Mouse (Mus musculus): ENCODE measurements at regions not wholly inside any gene's neighbourhood (a gene's known extent, or its start where the extent isn't known, plus 50 kb on each side); places are given as distances from the start of the nearest gene placed in this dataset.

GRCm38 (mm10) chr6:84430925-84431621, 162.6 kb downstream of the Cyp26b1 start:
- Histone ChIP-seq H3K36me3 (no peaks in the 10 kb centered on the region), H3K4me3 (no peak overlapping the region), H3K27ac (0 out of 2 replicates have a peak overlapping the region, but pooled peaks have one; percentile 6), H3K4me1 (peaks cover 26% of the 10 kb centered on the region), H3K9me3 (no peaks in the 10 kb centered on the region), H3K27me3 (ENCODE audit: insufficient read depth, poor library complexity, severe bottlenecking) (peaks cover 69% of the 10 kb centered on the region)
- peak; percentile 64 for DNase-seq (ENCODE audit: low spot score)
- 58% methylated on average over 12 of the region's 12 CpGs for WGBS

GRCm38 (mm10) chr6:84430146-84430545, 163.6 kb downstream of the Cyp26b1 start:
- Histone ChIP-seq H3K4me1 (peaks cover 30% of the 10 kb centered on the region), H3K27ac (no peak overlapping the region), H3K36me3 (no peaks in the 10 kb centered on the region), H3K27me3 (ENCODE audit: insufficient read depth, poor library complexity, severe bottlenecking) (peaks cover 73% of the 10 kb centered on the region), H3K9me3 (no peaks in the 10 kb centered on the region), H3K4me3 (no peak overlapping the region)
- DNase-seq (ENCODE audit: low spot score): peak; percentile 75
- WGBS: 17% methylated on average over 4 of the region's 4 CpGs

GRCm38 (mm10) chr6:84429247-84429646, 164.5 kb downstream of the Cyp26b1 start:
- Histone ChIP-seq H3K9me3 (no peaks in the 10 kb centered on the region), H3K4me1 (peaks cover 30% of the 10 kb centered on the region), H3K4me3 (no peak overlapping the region), H3K27me3 (ENCODE audit: insufficient read depth, poor library complexity, severe bottlenecking) (peaks cover 75% of the 10 kb centered on the region), H3K36me3 (no peaks in the 10 kb centered on the region), H3K27ac (no peak overlapping the region)
- 80% methylated on average over 8 of the region's 8 CpGs for WGBS
- no peak for DNase-seq (ENCODE audit: low spot score)

GRCm38 (mm10) chr6:84426691-84427090, 167.0 kb downstream of the Cyp26b1 start:
- DNase-seq (ENCODE audit: low spot score): no peak
- no peak overlapping the region for H3K27ac ChIP-seq
- H3K9me3 ChIP-seq: no peaks in the 10 kb centered on the region
- 65% methylated on average over 8 of the region's 8 CpGs for WGBS
- H3K36me3 ChIP-seq: no peaks in the 10 kb centered on the region
- H3K4me3 ChIP-seq: no peak overlapping the region
- peaks cover 34% of the 10 kb centered on the region for H3K4me1 ChIP-seq
- H3K27me3 ChIP-seq (ENCODE audit: insufficient read depth, poor library complexity, severe bottlenecking): peaks cover 59% of the 10 kb centered on the region

- H3K36me3 ChIP-seq: no peaks in the 10 kb centered on the region
- H3K9me3 ChIP-seq: no peaks in the 10 kb centered on the region
- H3K4me3 ChIP-seq: no peak overlapping the region
- H3K4me1 ChIP-seq: peaks cover 26% of the 10 kb centered on the region
- 33% methylated on average over 4 of the region's 4 CpGs for WGBS
- DNase-seq (ENCODE audit: low spot score): no peak
- H3K27me3 ChIP-seq (ENCODE audit: insufficient read depth, poor library complexity, severe bottlenecking): peaks cover 51% of the 10 kb centered on the region
- H3K27ac ChIP-seq: no peak overlapping the region
Measured at GRCm38 (mm10) chr6:84425823-84426222, 167.9 kb downstream of the Cyp26b1 start.

- Histone ChIP-seq H3K36me3 (no peaks in the 10 kb centered on the region), H3K9me3 (no peaks in the 10 kb centered on the region), H3K4me1 (peaks cover 16% of the 10 kb centered on the region), H3K27me3 (ENCODE audit: insufficient read depth, poor library complexity, severe bottlenecking) (peaks cover 53% of the 10 kb centered on the region), H3K4me3 (no peak overlapping the region), H3K27ac (no peak overlapping the region)
- WGBS: 12% methylated on average over 3 of the region's 3 CpGs
- DNase-seq (ENCODE audit: low spot score): no peak
Measured at GRCm38 (mm10) chr6:84422946-84423345, 170.8 kb downstream of the Cyp26b1 start.

- peaks cover 30% of the 10 kb centered on the region for H3K27me3 ChIP-seq (ENCODE audit: insufficient read depth, poor library complexity, severe bottlenecking)
- no peak overlapping the region for H3K4me3 ChIP-seq
- no peaks in the 10 kb centered on the region for H3K36me3 ChIP-seq
- peaks cover 11% of the 10 kb centered on the region for H3K4me1 ChIP-seq
- H3K27ac ChIP-seq: no peak overlapping the region
- WGBS: 68% methylated on average over 2 of the region's 2 CpGs
- H3K9me3 ChIP-seq: no peaks in the 10 kb centered on the region
- DNase-seq (ENCODE audit: low spot score): no peak
Measured at GRCm38 (mm10) chr6:84419691-84420090, 174.0 kb downstream of the Cyp26b1 start.

GRCm38 (mm10) chr6:84419281-84419680, 174.4 kb downstream of the Cyp26b1 start:
- Histone ChIP-seq H3K4me1 (peaks cover 11% of the 10 kb centered on the region), H3K27me3 (ENCODE audit: insufficient read depth, poor library complexity, severe bottlenecking) (peaks cover 26% of the 10 kb centered on the region), H3K4me3 (no peak overlapping the region), H3K36me3 (no peaks in the 10 kb centered on the region), H3K27ac (no peak overlapping the region), H3K9me3 (no peaks in the 10 kb centered on the region)
- 48% methylated on average over 2 of the region's 2 CpGs for WGBS
- DNase-seq (ENCODE audit: low spot score): no peak

- Histone ChIP-seq H3K27ac (no peak overlapping the region), H3K4me1 (no peaks in the 10 kb centered on the region; the same call in 1 of the 2 replicates), H3K9me3 (no peaks in the 10 kb centered on the region), H3K36me3 (no peaks in the 10 kb centered on the region), H3K27me3 (ENCODE audit: insufficient read depth, poor library complexity, severe bottlenecking) (peaks cover 25% of the 10 kb centered on the region), H3K4me3 (no peak overlapping the region)
- WGBS: 70% methylated on average over 11 of the region's 11 CpGs
- DNase-seq (ENCODE audit: low spot score): no peak
Measured at GRCm38 (mm10) chr6:84416992-84417636, 176.6 kb downstream of the Cyp26b1 start.

GRCm38 (mm10) chr6:84414400-84414799, 179.3 kb downstream of the Cyp26b1 start:
- DNase-seq (ENCODE audit: low spot score): no peak
- Histone ChIP-seq H3K27me3 (ENCODE audit: insufficient read depth, poor library complexity, severe bottlenecking) (peaks cover 18% of the 10 kb centered on the region), H3K27ac (no peak overlapping the region), H3K4me1 (peaks cover 5% of the 10 kb centered on the region), H3K9me3 (no peaks in the 10 kb centered on the region), H3K36me3 (no peaks in the 10 kb centered on the region), H3K4me3 (no peak overlapping the region)
- WGBS: 67% methylated on average over 5 of the region's 5 CpGs

- Histone ChIP-seq H3K4me1 (peaks cover 7% of the 10 kb centered on the region), H3K9me3 (no peaks in the 10 kb centered on the region), H3K27me3 (ENCODE audit: insufficient read depth, poor library complexity, severe bottlenecking) (peaks cover 23% of the 10 kb centered on the region), H3K4me3 (no peak overlapping the region), H3K27ac (no peak overlapping the region), H3K36me3 (no peaks in the 10 kb centered on the region)
- DNase-seq (ENCODE audit: low spot score): no peak
- WGBS: 82% methylated on average over 10 of the region's 10 CpGs
Measured at GRCm38 (mm10) chr6:84409863-84410513, 183.7 kb downstream of the Cyp26b1 start.

GRCm38 (mm10) chr6:84408513-84408912, 185.2 kb downstream of the Cyp26b1 start:
- Histone ChIP-seq H3K4me1 (peaks cover 7% of the 10 kb centered on the region; the same call in 1 of the 2 replicates), H3K9me3 (no peaks in the 10 kb centered on the region), H3K36me3 (no peaks in the 10 kb centered on the region), H3K4me3 (no peak overlapping the region), H3K27ac (no peak overlapping the region), H3K27me3 (ENCODE audit: insufficient read depth, poor library complexity, severe bottlenecking) (peaks cover 23% of the 10 kb centered on the region)
- WGBS: 74% methylated on average over 5 of the region's 5 CpGs
- no peak for DNase-seq (ENCODE audit: low spot score)

GRCm38 (mm10) chr6:84407773-84408172, 185.9 kb downstream of the Cyp26b1 start:
- Histone ChIP-seq H3K9me3 (no peaks in the 10 kb centered on the region), H3K27me3 (ENCODE audit: insufficient read depth, poor library complexity, severe bottlenecking) (peaks cover 23% of the 10 kb centered on the region), H3K36me3 (no peaks in the 10 kb centered on the region), H3K4me1 (peaks cover 7% of the 10 kb centered on the region; the same call in 1 of the 2 replicates), H3K4me3 (no peak overlapping the region), H3K27ac (no peak overlapping the region)
- 9% methylated on average over 6 of the region's 6 CpGs for WGBS
- DNase-seq (ENCODE audit: low spot score): no peak
